Mouse (Mus musculus): ENCODE results near the gene Tufm.
"Not testable (repeated sequence)": the region's sequence is repeated elsewhere in the genome, so short reads cannot be mapped to it uniquely, and the experiment has no call there.

Tufm gene

DNA sequence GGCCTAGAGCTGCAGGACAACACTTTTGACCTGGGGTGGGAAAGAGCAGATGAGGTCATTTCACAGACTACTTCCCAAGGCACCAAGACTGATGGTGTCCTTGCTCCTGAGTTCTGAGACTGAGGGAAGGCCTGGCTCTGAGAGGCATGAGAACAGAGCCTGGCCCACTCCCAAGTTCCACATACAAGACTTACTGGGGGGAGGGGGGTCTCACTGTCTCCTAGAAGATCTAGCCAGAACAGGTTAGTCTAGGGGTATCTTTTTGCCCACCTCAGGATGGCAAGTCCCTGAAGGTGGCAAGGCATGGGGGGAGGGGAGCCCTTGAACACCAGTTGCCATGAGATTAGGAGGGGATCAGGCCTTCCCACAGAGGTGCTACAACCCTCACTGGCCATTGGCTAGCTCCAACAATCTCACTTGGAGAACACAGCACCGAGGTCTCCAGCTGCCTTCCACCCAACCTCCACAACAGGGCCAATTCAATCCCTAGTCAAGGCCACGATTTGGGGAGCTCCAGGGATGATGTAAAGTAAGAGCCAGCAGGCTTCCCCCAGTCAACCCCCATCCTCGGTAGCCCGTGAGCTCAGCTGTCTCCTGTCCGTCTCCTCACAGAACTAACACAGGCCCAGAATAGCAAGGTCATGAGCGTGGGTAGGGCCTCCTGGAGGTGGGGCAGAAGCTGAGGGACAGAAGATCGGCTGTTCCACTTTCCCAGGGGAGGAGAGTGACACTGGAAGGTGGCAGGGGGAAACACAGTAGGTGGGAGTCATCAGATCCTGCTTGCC lies 21.7 kb upstream of the Tufm start:
- DNase-seq (ENCODE audit: low spot score): no peak

DNA sequence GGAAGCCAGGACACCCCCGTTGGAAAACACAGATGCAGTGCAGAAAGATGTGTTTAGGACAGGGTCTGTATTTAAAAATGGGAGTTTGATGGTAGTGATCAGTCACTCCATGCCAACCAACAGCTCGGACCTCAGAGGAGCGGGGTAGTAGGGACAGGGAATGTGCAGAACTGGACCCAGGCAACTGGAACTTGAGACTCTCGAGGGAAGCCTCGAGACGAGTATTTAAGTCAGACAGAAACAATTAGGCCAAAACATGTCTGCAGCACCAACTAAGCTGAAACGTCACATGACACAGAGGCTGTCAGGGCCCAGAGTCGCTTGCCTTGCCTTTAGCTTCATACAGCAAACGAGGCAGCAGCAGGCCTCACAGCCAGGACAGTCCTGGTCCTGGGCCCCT lies 21.0 kb upstream of the Tufm start:
- DNase-seq (ENCODE audit: low spot score): no peak

DNA sequence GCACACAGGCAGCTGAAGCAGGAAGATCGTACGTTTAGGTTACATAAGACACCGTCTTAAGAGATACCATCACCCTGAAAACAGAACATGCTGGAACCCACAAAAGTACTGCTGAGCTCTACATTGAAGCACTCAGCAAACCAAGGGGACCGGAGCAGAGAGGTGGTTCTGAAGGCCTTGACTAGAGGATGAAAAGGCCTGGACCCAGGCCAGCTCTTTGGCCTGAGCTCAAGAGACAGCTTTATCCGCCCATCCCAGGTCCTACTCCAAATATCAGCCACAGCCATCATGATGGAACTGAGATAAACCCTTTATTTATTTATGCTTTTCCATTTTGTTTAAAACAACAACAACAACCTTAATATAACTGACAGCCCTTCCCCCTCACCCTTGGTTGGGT lies 20.5 kb upstream of the Tufm start:
- no peak for DNase-seq (ENCODE audit: low spot score)

DNA sequence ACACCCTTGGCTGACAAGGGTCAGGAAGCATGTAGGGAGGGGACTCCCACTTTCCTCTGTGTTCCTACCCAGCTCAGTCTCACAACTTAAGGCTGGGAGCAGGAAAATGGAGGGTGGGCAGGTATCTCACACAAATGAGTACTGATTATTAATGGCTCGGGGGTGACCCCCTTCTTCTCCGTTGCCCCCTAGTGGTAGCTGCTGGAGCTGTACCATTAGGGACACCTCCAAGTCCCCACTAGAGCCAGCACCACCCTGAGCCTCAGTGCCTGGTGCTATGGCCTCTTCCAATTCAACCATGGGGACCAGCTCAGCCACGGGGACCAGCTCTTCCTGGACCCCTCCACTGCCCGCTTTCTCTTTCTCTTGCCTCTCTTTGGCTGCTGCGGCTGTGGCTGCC lies 19.9 kb upstream of the Tufm start:
- DNase-seq (ENCODE audit: low spot score): no peak

DNA sequence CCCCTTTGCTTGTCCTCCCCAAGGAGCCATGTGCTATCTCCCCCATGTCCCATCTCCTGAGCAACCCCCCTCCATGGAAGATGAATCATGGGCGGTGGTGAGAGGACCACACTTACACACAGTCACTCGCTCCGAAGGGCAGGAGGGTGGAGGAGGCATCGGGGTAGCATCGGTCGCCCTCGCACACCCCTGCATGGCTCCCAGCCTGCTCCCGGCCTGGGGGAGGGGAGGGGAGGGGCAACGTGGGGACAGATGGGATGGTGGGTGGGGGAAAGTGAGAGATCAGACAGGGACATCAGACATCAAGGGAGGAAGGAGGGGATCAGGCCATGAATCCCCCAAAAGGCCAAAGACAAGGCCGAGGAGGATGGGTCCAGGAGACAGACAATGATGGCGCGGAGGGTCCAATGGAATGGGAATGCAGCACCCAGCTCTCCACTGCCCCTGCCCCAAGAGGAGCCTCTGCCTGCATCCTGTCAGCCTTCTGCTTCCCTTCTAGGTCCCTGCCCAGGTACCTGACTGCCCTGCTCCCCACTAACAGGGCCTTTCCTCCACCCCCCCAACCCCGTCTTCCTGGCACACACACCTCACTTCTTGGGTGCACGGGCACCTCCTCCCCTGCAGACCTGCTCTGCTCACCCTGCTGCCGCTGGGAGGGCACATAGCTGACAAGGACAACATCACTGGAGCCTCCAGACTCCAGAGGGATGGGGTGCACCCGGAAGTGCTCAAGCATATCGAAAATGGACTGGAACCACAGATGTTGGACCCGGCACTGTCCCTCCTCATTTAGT lies 19.1 kb upstream of the Tufm start:
- DNase-seq (ENCODE audit: low spot score): no peak

DNA sequence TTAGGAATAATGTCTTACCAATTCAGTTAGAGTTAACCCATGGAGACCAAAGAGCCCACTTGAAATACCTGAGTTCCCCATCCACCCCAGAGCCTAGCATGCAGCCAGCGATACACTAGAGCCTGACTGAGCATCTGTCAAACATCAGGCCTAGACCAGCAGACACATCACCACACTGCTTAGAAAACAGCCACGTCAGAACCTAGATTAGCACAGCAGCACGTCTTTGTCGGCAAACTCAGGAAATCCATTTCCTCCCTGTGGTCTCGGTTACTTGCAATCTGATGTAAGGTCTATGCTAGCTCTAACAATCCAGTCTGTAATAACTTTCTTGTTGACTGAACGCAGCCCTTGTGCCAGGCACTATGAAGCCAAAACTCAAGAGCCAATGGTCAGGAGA lies 17.1 kb upstream of the Tufm start:
- no peak for DNase-seq (ENCODE audit: low spot score)

GRCm38 (mm10) chr7:126471361-126471760 lies 15.8 kb upstream of the Tufm start:
- no peak for DNase-seq (ENCODE audit: low spot score)

- DNase-seq (ENCODE audit: low spot score): no peak
These were observed 15.3 kb upstream of the Tufm start for GRCm38 (mm10) chr7:126471853-126472252.

GRCm38 (mm10) chr7:126472306-126472705 lies 14.9 kb upstream of the Tufm start:
- no peak for DNase-seq (ENCODE audit: low spot score)

- no peak for DNase-seq (ENCODE audit: low spot score)
These were observed 14.4 kb upstream of the Tufm start for GRCm38 (mm10) chr7:126472713-126473112.

GRCm38 (mm10) chr7:126473470-126474086 lies 13.6 kb upstream of the Tufm start:
- no peak for DNase-seq (ENCODE audit: low spot score)

- no peak for DNase-seq (ENCODE audit: low spot score)
These were observed 12.6 kb upstream of the Tufm start for GRCm38 (mm10) chr7:126474486-126474955.

- peak; percentile 92 for DNase-seq (ENCODE audit: low spot score)
These were observed 12.1 kb upstream of the Tufm start, which contains the start of gene Sh2b1 for GRCm38 (mm10) chr7:126474993-126475581. Gene Sh2b1, minus strand, starts transcription at chr7:126475424.

GRCm38 (mm10) chr7:126481699-126482098 lies 5.5 kb upstream of the Tufm start:
- no peak for DNase-seq (ENCODE audit: low spot score)

GRCm38 (mm10) chr7:126482392-126482871 lies 4.7 kb upstream of the Tufm start:
- peak; percentile 93 for DNase-seq (ENCODE audit: low spot score)

DNA sequence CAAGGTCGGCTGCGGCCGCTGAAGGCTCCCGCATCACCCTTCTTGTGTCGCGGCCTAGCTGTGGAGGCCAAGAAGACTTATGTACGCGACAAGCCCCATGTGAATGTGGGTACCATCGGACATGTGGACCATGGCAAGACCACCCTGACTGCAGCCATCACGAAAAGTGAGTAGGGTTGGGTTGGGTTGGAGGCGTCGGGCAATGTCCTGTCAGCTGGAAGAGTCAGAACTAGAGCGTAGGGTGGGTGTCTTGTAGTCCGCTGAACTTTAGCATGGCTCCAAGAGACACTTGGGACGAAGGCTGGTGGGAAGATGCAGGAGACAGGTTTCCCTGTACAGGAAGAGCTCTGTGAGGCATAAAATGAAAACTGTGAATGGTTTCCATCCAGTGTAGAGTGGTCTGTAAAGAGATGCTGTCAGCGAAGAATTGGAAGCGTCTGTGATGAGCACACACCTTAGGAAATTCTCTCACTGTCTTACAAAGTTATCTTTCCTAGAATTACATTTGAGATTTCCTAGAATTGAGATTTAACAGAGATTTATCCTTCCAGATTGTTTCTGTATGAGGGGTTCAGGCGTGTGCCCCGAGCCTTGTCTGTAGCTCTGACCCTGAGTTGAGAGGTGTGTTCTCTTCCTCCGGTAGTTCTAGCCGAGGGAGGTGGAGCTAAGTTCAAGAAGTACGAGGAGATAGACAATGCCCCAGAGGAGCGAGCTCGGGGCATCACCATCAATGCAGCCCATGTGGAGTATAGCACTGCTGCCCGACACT lies 640 bp downstream of the Tufm start:
- not testable (repeated sequence) for DNase-seq (ENCODE audit: low spot score)

- no peak for DNase-seq (ENCODE audit: low spot score)
These were observed 3.8 kb downstream of the Tufm start for GRCm38 (mm10) chr7:126491005-126491404.

DNA sequence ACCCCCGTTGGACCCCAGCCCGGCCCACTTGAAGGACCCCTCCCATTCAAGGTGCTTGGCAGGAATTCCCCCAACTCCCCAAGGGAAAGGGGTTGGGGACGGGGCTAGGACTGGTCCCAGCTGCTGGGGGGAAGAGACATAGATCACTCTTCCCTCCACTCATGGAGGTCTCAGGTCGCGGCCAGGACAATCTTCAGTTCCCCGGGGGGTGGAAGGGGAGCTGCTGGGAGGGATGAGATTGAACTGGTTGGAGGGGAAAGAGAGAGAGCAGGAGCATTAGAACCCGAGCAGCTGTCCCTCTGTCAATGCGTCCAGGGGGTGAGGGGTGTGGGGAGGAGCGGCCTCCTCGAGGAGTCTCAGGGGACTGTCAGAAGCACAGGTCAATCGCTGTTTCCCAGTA lies 4.8 kb downstream of the Tufm start:
- no peak for DNase-seq (ENCODE audit: low spot score)

GRCm38 (mm10) chr7:126494120-126494519 lies 7.0 kb downstream of the Tufm start:
- peak; percentile 26 for DNase-seq (ENCODE audit: low spot score)

DNA sequence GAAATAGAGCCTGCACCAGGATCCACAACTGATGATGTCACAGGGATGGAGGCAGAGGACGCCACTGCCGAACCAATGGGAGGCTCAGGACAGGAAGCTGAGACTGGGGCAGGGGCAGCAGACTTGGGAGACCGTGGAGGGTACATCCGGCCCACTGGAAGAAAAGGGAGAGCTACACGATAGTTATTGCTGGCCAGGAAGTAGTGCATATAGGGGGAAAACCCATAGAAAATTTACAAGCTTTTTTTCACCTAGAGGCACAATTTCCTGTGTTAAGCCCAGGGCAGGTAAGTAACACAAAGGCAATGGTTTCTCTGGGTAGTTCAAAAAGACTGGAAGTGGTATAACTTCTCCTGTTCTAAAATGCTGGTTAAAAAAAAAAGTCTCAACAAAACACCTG lies 9.3 kb downstream of the Tufm start:
- DNase-seq (ENCODE audit: low spot score): no peak

GRCm38 (mm10) chr7:126497966-126498365 lies 10.8 kb downstream of the Tufm start:
- DNase-seq (ENCODE audit: low spot score): no peak
